Mouse (Mus musculus): ENCODE measurements around the gene Sftpa1.

The Sftpa1 gene

GRCm38 (mm10) chr14:41131540-41131939 is at the start of gene Sftpa1:
Sftpa1 (plus strand) TSS chr14:41131782.
- no peak for DNase-seq

- DNase-seq, result no peak
Measured at GRCm38 (mm10) chr14:41082408-41082807, 49.2 kb upstream of the Sftpa1 start.

- DNase-seq, result peak; percentile 9 to 32
Measured at GRCm38 (mm10) chr14:41087509-41087908, 44.1 kb upstream of the Sftpa1 start.

GRCm38 (mm10) chr14:41090777-41091176 is 40.8 kb upstream of the Sftpa1 start:
- peak in 1 of 2 experiments; percentile 15 for DNase-seq

GRCm38 (mm10) chr14:41094114-41094513 is 37.5 kb upstream of the Sftpa1 start:
- no peak for DNase-seq

- no peak for DNase-seq
Measured at GRCm38 (mm10) chr14:41096296-41096860, 35.2 kb upstream of the Sftpa1 start.

GRCm38 (mm10) chr14:41098726-41099125 is 32.9 kb upstream of the Sftpa1 start:
- DNase-seq, result no peak

- DNase-seq, result no peak
Measured at GRCm38 (mm10) chr14:41100712-41101111, 30.9 kb upstream of the Sftpa1 start.

- no peak for DNase-seq
Measured at GRCm38 (mm10) chr14:41101242-41101641, 30.3 kb upstream of the Sftpa1 start.

- DNase-seq, result no peak
Measured at GRCm38 (mm10) chr14:41102269-41102668, 29.3 kb upstream of the Sftpa1 start.

GRCm38 (mm10) chr14:41104853-41105444 is 26.6 kb upstream of the Sftpa1 start, which contains the start of gene Mat1a:
Mat1a (plus strand) TSS chr14:41105035.
- no peak for DNase-seq

- DNase-seq, result no peak
Measured at GRCm38 (mm10) chr14:41111031-41111668, 20.4 kb upstream of the Sftpa1 start.

GRCm38 (mm10) chr14:41112944-41113343 is 18.6 kb upstream of the Sftpa1 start:
- DNase-seq, result no peak

GRCm38 (mm10) chr14:41116271-41116670 is 15.3 kb upstream of the Sftpa1 start:
- DNase-seq, result peak; percentile 28 to 60

- no peak for DNase-seq
Measured at GRCm38 (mm10) chr14:41124683-41125082, 6.9 kb upstream of the Sftpa1 start.

GRCm38 (mm10) chr14:41127997-41128396 is 3.6 kb upstream of the Sftpa1 start:
- DNase-seq, result peak in 1 of 2 experiments; percentile 11

- no peak for DNase-seq
Measured at GRCm38 (mm10) chr14:41137006-41137405, 5.4 kb downstream of the Sftpa1 start.

GRCm38 (mm10) chr14:41140686-41141085 is 9.1 kb downstream of the Sftpa1 start:
- DNase-seq, result no peak

GRCm38 (mm10) chr14:41146035-41146434 is 14.5 kb downstream of the Sftpa1 start:
- DNase-seq, result no peak

GRCm38 (mm10) chr14:41146922-41147321 is 15.3 kb downstream of the Sftpa1 start:
- no peak for DNase-seq

GRCm38 (mm10) chr14:41147356-41147755 is 15.8 kb downstream of the Sftpa1 start:
- DNase-seq, result peak in 1 of 2 experiments; percentile 12

GRCm38 (mm10) chr14:41151220-41151898 is 19.8 kb downstream of the Sftpa1 start, which contains the start of gene Mbl1:
Mbl1 (plus strand) TSS chr14:41151458.
- no peak for DNase-seq

- no peak for DNase-seq
Measured at GRCm38 (mm10) chr14:41160076-41160475, 28.5 kb downstream of the Sftpa1 start.

- DNase-seq, result no peak
Measured at GRCm38 (mm10) chr14:41160743-41161142, 29.2 kb downstream of the Sftpa1 start.

Data from cerebellum, postnatal 25 days (tissue).